Mouse (Mus musculus) liver, embryonic 14.5 days (tissue): Measurements from ENCODE around the gene Kcnq5. TPM values are rescaled to one million over a fixed set of nuclear protein-coding genes. Genes with fewer than 3 reads are reported as not detected.

Source experiments
- ATAC-seq: fragments of 200-750 bp; cut with Nextera tagmentation; 2 replicates; pipeline ENCODE4 v1.8.0; 2017; ENCODE audit warnings: moderate number of reproducible peaks, mild to moderate bottlenecking, moderate library complexity; ENCODE audit not compliant: insufficient read depth
- DNase-seq, 3 experiments: peaks; one replicate each; pipeline ENCODE4 v3.0.0-alpha.2; 2012 to 2013; ENCODE audit warnings: low read depth in 3 of 3, low spot score in 3 of 3
- H3K27ac ChIP-seq: fragments of 300-500 bp; sonication (generic); 2 replicates; pipeline ENCODE4 v1.5.1; 2014; ENCODE audit warnings: moderate library complexity, mild to moderate bottlenecking, control low read depth, inconsistent platforms
- H3K27me3 ChIP-seq: fragments of 300-500 bp; sonication (generic); 2 replicates; pipeline ENCODE4 v1.6.1; 2014; ENCODE audit warnings: mild to moderate bottlenecking, low read length, moderate library complexity; ENCODE audit not compliant: control insufficient read depth, insufficient read depth
- H3K36me3 ChIP-seq: fragments of 300-500 bp; sonication (generic); replicated peaks from 2 replicates; pipeline ENCODE4 v1.6.1; 2014; ENCODE audit warnings: low read depth; ENCODE audit not compliant: control insufficient read depth, insufficient read depth
- H3K4me1 ChIP-seq, 2 experiments: fragments of 200-500 bp in 1 of 2; fragments of 300-500 bp in 1 of 2; sonication (generic) in 1 of 2; replicated peaks; 2 replicates each; pipeline ENCODE4 v1.6.1; 2012 to 2014; ENCODE audit warnings: antibody characterized with exemption in 1 of 2, inconsistent platforms in 1 of 2, low read length in 1 of 2; ENCODE audit not compliant: control insufficient read depth in 2 of 2, insufficient read depth in 2 of 2
- H3K4me2 ChIP-seq: fragments of 300-500 bp; sonication (generic); 2 replicates; pipeline ENCODE4 v1.6.1; 2014; ENCODE audit warnings: low read depth, mild to moderate bottlenecking, control low read depth, moderate library complexity
- H3K4me3 ChIP-seq, 2 experiments: fragments of 200-500 bp in 1 of 2; fragments of 300-500 bp in 1 of 2; sonication (generic) in 1 of 2; 2 replicates each; pipeline ENCODE4 v1.5.1; 2012 to 2014; ENCODE audit warnings: low read depth in 2 of 2, low read length in 2 of 2, mild to moderate bottlenecking in 2 of 2, control low read depth in 1 of 2, inconsistent platforms in 1 of 2, moderate library complexity in 1 of 2; ENCODE audit not compliant: insufficient read depth in 1 of 2
- H3K9ac ChIP-seq: fragments of 300-500 bp; sonication (generic); replicated peaks from 2 replicates; pipeline ENCODE4 v1.6.1; 2014; ENCODE audit warnings: mild to moderate bottlenecking, control low read depth, moderate library complexity
- H3K9me3 ChIP-seq: fragments of 300-500 bp; sonication (generic); 2 replicates; pipeline ENCODE4 v1.6.1; 2016; ENCODE audit warnings: low read length, mixed read lengths; ENCODE audit not compliant: control insufficient read depth
- CTCF ChIP-seq: IDR thresholded peaks from 2 replicates; pipeline ENCODE4 v1.5.1; 2016; ENCODE audit warnings: antibody characterized with exemption, low read depth, control low read depth
- EP300 ChIP-seq: IDR thresholded peaks from 2 replicates; pipeline ENCODE4 v1.6.1; 2016; ENCODE audit warnings: antibody characterized with exemption, low read depth
- WGBS: fragments of 180-500 bp; shearing (Covaris S2); extraction: QIAGEN DNeasy Blood & Tissue Kit; methylation state at CpG from one replicate; pipeline ENCODE4 v1.1.7; 2014; ENCODE audit not compliant: insufficient replicate concordance; 5-methylcytosine and 5-hydroxymethylcytosine counted together
- polyA plus RNA-seq, 2 experiments: library from polyadenylated mRNA; depleted of rRNA in 1 of 2; stranded (reverse) in 1 of 2; unstranded in 1 of 2; fragments of >200 nt; fragmentation: Nextera tagmentation in 1 of 2; extraction: Ambion mirVana in 1 of 2; gene quantifications; 2 replicates each; pipeline versions ENCODE4 v1.2.1 to v1.2.3; 2012 to 2014

Gene Kcnq5
- polyA plus RNA-seq, 2 experiments: 0.11 TPM; not detected in 1

- H3K36me3 ChIP-seq: no peaks in the 10 kb centered on the region
- no peak overlapping the region for H3K4me3 ChIP-seq
- H3K9me3 ChIP-seq: no peaks in the 10 kb centered on the region
- H3K27ac ChIP-seq: no peak overlapping the region
- no peak overlapping the region for H3K9ac ChIP-seq
- H3K4me1 ChIP-seq: no peaks in the 10 kb centered on the region
- no peak for ATAC-seq
- TF ChIP-seq CTCF (no peak), EP300 (no peak)
- no peaks in the 10 kb centered on the region for H3K27me3 ChIP-seq
- 76% methylated on average over 2 of the region's 2 CpGs for WGBS
- H3K4me2 ChIP-seq: no peak overlapping the region
- no peak for DNase-seq
Measured at GRCm38 (mm10) chr1:21622455-21622854, 339.3 kb downstream of the Kcnq5 start.

- no peaks in the 10 kb centered on the region for H3K4me1 ChIP-seq
- no peak overlapping the region for H3K4me2 ChIP-seq
- no peak overlapping the region for H3K27ac ChIP-seq
- WGBS: 37% methylated on average over 1 of the region's 1 CpGs
- H3K4me3 ChIP-seq: no peak overlapping the region
- no peaks in the 10 kb centered on the region for H3K27me3 ChIP-seq
- H3K36me3 ChIP-seq: no peaks in the 10 kb centered on the region
- no peak for DNase-seq
- H3K9ac ChIP-seq: no peak overlapping the region
- TF ChIP-seq CTCF (no peak), EP300 (no peak)
- H3K9me3 ChIP-seq: no peaks in the 10 kb centered on the region
- ATAC-seq: no peak
Measured at GRCm38 (mm10) chr1:21622039-21622438, 339.7 kb downstream of the Kcnq5 start.

- no peaks in the 10 kb centered on the region for H3K9me3 ChIP-seq
- H3K27ac ChIP-seq: no peak overlapping the region
- no peak for ATAC-seq
- H3K27me3 ChIP-seq: no peaks in the 10 kb centered on the region
- H3K4me2 ChIP-seq: no peak overlapping the region
- TF ChIP-seq CTCF (no peak), EP300 (no peak)
- no peaks in the 10 kb centered on the region for H3K4me1 ChIP-seq
- DNase-seq: no peak
- H3K9ac ChIP-seq: no peak overlapping the region
- H3K4me3 ChIP-seq: no peak overlapping the region
- H3K36me3 ChIP-seq: no peaks in the 10 kb centered on the region
- WGBS: 32% methylated on average over 3 of the region's 3 CpGs
Measured at GRCm38 (mm10) chr1:21618712-21619111, 343.0 kb downstream of the Kcnq5 start.

GRCm38 (mm10) chr1:21616666-21617065 is 345.1 kb downstream of the Kcnq5 start:
- no peak overlapping the region for H3K4me2 ChIP-seq
- no peaks in the 10 kb centered on the region for H3K4me1 ChIP-seq
- H3K27ac ChIP-seq: no peak overlapping the region
- ATAC-seq (no peak), DNase-seq (no peak)
- H3K27me3 ChIP-seq: no peaks in the 10 kb centered on the region
- no peak overlapping the region for H3K9ac ChIP-seq
- no peaks in the 10 kb centered on the region for H3K9me3 ChIP-seq
- WGBS: 55% methylated on average over 4 of the region's 4 CpGs
- H3K4me3 ChIP-seq: no peak overlapping the region
- H3K36me3 ChIP-seq: no peaks in the 10 kb centered on the region
- TF ChIP-seq EP300 (no peak), CTCF (no peak)

GRCm38 (mm10) chr1:21613933-21614332 is 347.8 kb downstream of the Kcnq5 start:
- no peak for ATAC-seq
- Histone ChIP-seq H3K27ac (no peak overlapping the region), H3K4me1 (no peaks in the 10 kb centered on the region), H3K4me3 (no peak overlapping the region), H3K9ac (no peak overlapping the region), H3K27me3 (no peaks in the 10 kb centered on the region), H3K9me3 (no peaks in the 10 kb centered on the region), H3K4me2 (no peak overlapping the region), H3K36me3 (no peaks in the 10 kb centered on the region)
- WGBS: 46% methylated on average over 2 of the region's 2 CpGs
- TF ChIP-seq EP300 (no peak), CTCF (no peak)
- DNase-seq: no peak
